Mouse (Mus musculus) ES-E14 (cell line): ENCODE measurements at regions not wholly inside any gene's neighbourhood (a gene's known extent, or its start where the extent isn't known, plus 50 kb on each side); places are given as distances from the start of the nearest gene placed in this dataset.

Experiments used
- DNase-seq: peaks from one replicate; pipeline ENCODE4 v3.0.0-alpha.2; 2013; ENCODE audit warnings: low read depth, low spot score
- H3K27ac ChIP-seq: 2 replicates; pipeline ENCODE4 v1.5.1; 2012; ENCODE audit warnings: low read depth, mild to moderate bottlenecking, low read length, moderate library complexity, mixed read lengths; ENCODE audit not compliant: poor library complexity, insufficient read depth, severe bottlenecking
- H3K36me3 ChIP-seq: 2 replicates; pipeline ENCODE4 v1.6.1; 2012; ENCODE audit warnings: mild to moderate bottlenecking, low read length, moderate library complexity, mixed read lengths; ENCODE audit not compliant: control insufficient read depth, poor library complexity, insufficient read depth, severe bottlenecking
- H3K4me1 ChIP-seq, 2 experiments: fragments of 150-350 bp in 1 of 2; sonication (generic) in 1 of 2; 2 replicates each; pipeline ENCODE4 v1.6.1; 2012; ENCODE audit warnings: low read length in 2 of 2, mild to moderate bottlenecking in 1 of 2, mixed read lengths in 1 of 2; ENCODE audit not compliant: control insufficient read depth in 2 of 2, insufficient read depth in 2 of 2, poor library complexity in 1 of 2
- H3K4me3 ChIP-seq, 2 experiments: fragments of 150-350 bp in 1 of 2; sonication (generic) in 1 of 2; 2 replicates each; pipeline ENCODE4 v1.5.1; 2012; ENCODE audit warnings: low read length in 2 of 2, low read depth in 1 of 2, mild to moderate bottlenecking in 1 of 2, mixed read lengths in 1 of 2; ENCODE audit not compliant: insufficient read depth in 1 of 2, poor library complexity in 1 of 2, severe bottlenecking in 1 of 2
- H3K9ac ChIP-seq: 2 replicates; pipeline ENCODE4 v1.6.1; 2012; ENCODE audit warnings: low read depth, mild to moderate bottlenecking, low read length, mixed read lengths; ENCODE audit not compliant: poor library complexity, insufficient read depth, severe bottlenecking
- H3K9me3 ChIP-seq: fragments of 150-350 bp; sonication (generic); 2 replicates; pipeline ENCODE4 v1.6.1; 2012; ENCODE audit warnings: low read depth, mild to moderate bottlenecking, low read length; ENCODE audit not compliant: control insufficient read depth, insufficient read depth
- CHD2 ChIP-seq: IDR thresholded peaks from 2 replicates; pipeline ENCODE4 v1.6.1; 2014; ENCODE audit warnings: mild to moderate bottlenecking, low read depth, low read length, inconsistent platforms
- HCFC1 ChIP-seq: IDR thresholded peaks from 2 replicates; pipeline ENCODE4 v1.6.1; 2012; ENCODE audit warnings: low read length, inconsistent platforms, borderline replicate concordance; ENCODE audit not compliant: insufficient read depth
- MAFK ChIP-seq: IDR thresholded peaks from 2 replicates; pipeline ENCODE4 v1.6.1; 2014; ENCODE audit warnings: mild to moderate bottlenecking, low read depth, low read length, inconsistent platforms; ENCODE audit not compliant: insufficient read depth
- ZC3H11A ChIP-seq: IDR thresholded peaks from 2 replicates; pipeline ENCODE4 v1.6.1; 2012; ENCODE audit warnings: low read depth, mild to moderate bottlenecking, inconsistent platforms, low read length, borderline replicate concordance
- ZNF384 ChIP-seq: IDR thresholded peaks from 2 replicates; pipeline ENCODE4 v1.6.1; 2012; ENCODE audit warnings: low read depth, low read length, inconsistent platforms
- in situ Hi-C, 2 experiments: fragments of 600-800 bp; cut with MboI; formaldehyde crosslinking; loops; one replicate each; pipeline ENCODE4 v1.15.1; 2025; ENCODE audit warnings: low sequenced_read_pairs in 2 of 2, inconsistent platforms in 1 of 2; ENCODE audit not compliant: unreplicated experiment in 2 of 2

DNA sequence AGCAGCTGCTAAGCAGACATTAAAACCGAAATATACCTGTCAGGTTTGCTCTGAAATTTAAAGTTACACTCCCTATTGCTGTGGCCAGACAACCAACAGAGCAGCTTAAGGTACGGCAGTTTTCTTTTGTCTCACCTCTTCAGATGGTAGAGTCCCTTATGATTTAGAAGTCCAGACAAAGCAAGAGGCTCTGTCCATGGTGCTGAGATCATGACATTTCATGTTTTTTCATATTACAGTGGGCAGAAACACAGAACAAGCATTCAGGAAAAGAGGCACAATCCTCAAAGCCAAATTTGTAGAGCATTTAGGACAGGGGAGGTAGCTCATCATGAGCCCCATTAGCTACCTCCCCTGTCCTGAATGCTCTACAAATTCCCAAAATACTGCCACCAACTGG, 620.0 kb downstream of the Dnah5 start:
- no peak overlapping the region for H3K27ac ChIP-seq
- H3K9ac ChIP-seq, result no peak overlapping the region
- H3K4me1 ChIP-seq, result no peaks in the 10 kb centered on the region
- H3K4me3 ChIP-seq, result no peak overlapping the region
- TF ChIP-seq MAFK, result no peak
- TF ChIP-seq HCFC1, result no peak
- no peak for TF ChIP-seq ZC3H11A
- TF ChIP-seq CHD2, result no peak
- no peak for TF ChIP-seq ZNF384
- in situ Hi-C loops, result no loop called here
- no peaks in the 10 kb centered on the region for H3K36me3 ChIP-seq
- DNase-seq, result peak; percentile 3
- H3K9me3 ChIP-seq, result no peaks in the 10 kb centered on the region

DNA sequence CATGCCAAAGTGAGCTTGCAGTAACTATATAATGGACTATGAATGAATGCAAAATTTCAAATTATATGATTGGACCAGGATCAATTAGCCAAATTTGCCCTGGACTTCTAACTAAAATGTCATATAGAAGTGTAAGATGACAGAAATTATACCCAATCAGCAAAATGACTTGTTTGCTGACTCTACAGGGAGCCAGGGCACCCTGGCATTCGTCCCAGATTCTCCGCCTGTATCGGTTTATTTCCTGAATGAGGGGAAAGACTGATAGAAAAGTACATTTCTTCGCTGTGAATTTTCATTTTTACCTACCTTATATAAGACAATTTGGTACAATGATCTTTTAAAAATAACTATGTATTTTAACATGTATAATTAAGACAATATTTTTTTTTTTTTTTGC, 631.3 kb downstream of the Dnah5 start:
- H3K4me3 ChIP-seq, result no peak overlapping the region
- no peaks in the 10 kb centered on the region for H3K36me3 ChIP-seq
- H3K4me1 ChIP-seq, result no peaks in the 10 kb centered on the region
- no peak overlapping the region for H3K27ac ChIP-seq
- TF ChIP-seq ZC3H11A (no peak), HCFC1 (no peak), MAFK (no peak), ZNF384 (no peak), CHD2 (no peak)
- in situ Hi-C loops, result no loop called here
- no peak overlapping the region for H3K9ac ChIP-seq
- H3K9me3 ChIP-seq, result no peaks in the 10 kb centered on the region
- no peak for DNase-seq

DNA sequence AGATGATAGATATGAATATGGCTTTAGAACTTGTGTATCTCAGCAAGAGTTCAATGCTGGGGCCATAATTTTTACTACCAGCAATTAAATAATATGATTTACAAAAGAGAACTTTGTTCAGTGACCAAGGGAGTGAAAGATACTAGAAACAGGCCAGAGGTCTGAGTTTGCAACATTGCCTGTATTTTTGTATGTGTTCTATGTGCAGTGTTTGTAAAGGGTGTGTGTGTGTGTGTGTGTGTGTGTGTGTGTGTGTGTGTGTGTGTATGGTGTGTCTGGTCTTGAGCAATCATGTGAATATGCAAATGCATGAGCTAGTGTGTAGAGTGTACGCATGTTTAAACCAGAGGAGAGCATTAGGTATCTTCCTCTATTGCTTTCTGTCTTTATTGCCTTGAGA, 636.8 kb downstream of the Dnah5 start:
- H3K4me1 ChIP-seq, result no peaks in the 10 kb centered on the region
- no peak overlapping the region for H3K4me3 ChIP-seq
- no peaks in the 10 kb centered on the region for H3K36me3 ChIP-seq
- TF ChIP-seq CHD2 (no peak), MAFK (no peak), ZNF384 (no peak), HCFC1 (no peak)
- no peak for DNase-seq
- no peak overlapping the region for H3K27ac ChIP-seq
- H3K9ac ChIP-seq, result no peak overlapping the region
- in situ Hi-C loops, result no loop called here
- H3K9me3 ChIP-seq, result no peaks in the 10 kb centered on the region

DNA sequence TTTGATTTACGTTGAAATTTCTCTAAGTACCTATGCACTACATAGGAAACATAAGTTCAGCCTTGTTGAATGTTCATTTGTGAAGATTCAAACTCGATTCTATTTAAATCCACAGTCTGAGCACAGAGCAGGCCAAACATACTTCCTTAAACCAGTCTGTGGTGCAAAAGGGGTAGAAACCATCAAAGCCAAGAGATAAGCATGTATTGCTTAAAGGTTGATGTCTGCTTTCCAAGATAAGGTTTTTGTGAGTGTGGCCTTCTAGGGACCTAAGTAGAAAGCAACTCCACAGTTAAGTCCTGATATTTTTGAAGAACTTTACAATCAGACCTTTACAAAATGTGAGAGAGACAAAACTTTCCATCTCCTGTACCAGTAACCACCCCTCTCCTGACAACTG, 652.9 kb downstream of the Dnah5 start:
- H3K9ac ChIP-seq, result no peak overlapping the region
- no peaks in the 10 kb centered on the region for H3K9me3 ChIP-seq
- DNase-seq, result no peak
- H3K36me3 ChIP-seq, result no peaks in the 10 kb centered on the region
- H3K4me3 ChIP-seq, result no peak overlapping the region
- no peaks in the 10 kb centered on the region for H3K4me1 ChIP-seq
- no peak for TF ChIP-seq HCFC1
- TF ChIP-seq ZC3H11A, result no peak
- TF ChIP-seq CHD2, result no peak
- TF ChIP-seq ZNF384, result no peak
- no peak for TF ChIP-seq MAFK
- no peak overlapping the region for H3K27ac ChIP-seq
- in situ Hi-C loops, result no loop called here

DNA sequence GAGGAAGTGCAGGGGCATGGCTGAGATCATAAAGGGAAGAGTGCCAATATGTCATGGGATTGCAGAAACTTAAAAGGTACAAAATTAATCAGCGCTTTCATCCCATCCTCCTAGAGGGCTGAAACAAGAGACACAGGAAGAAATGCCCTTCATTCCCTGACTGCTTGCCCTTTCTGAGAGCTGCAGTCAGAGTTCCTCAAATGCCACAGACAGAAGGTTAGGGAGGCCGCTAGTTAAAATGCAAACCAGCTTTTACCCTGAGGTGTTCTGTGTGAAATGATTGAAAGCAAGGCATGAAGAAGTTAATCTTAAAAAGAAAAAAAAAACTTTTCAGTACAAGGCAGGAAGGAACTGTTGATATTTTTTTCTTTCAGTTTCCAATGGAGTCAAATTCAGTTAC, 654.6 kb downstream of the Dnah5 start:
- no peak for DNase-seq
- no peaks in the 10 kb centered on the region for H3K9me3 ChIP-seq
- H3K9ac ChIP-seq, result no peak overlapping the region
- H3K27ac ChIP-seq, result no peak overlapping the region
- TF ChIP-seq ZNF384, result no peak
- no peak for TF ChIP-seq HCFC1
- TF ChIP-seq MAFK, result no peak
- TF ChIP-seq ZC3H11A, result no peak
- no peak for TF ChIP-seq CHD2
- no peak overlapping the region for H3K4me3 ChIP-seq
- in situ Hi-C loops, result no loop called here
- no peaks in the 10 kb centered on the region for H3K36me3 ChIP-seq
- no peaks in the 10 kb centered on the region for H3K4me1 ChIP-seq
